Mouse (Mus musculus) spleen, embryonic (tissue): ENCODE results near the gene Cuedc1.

ENCODE experiments used
- CTCF ChIA-PET: fragments of 350-600 bp; sonication (Branson Sonifier 250); formaldehyde crosslinking; loops from one replicate; lab custom pipeline; 2022; lab: Charles Lee

The Cuedc1 gene

GRCm38 (mm10) chr11:88221929-88222475 lies 124.1 kb downstream of the Cuedc1 start:
- CTCF ChIA-PET, result no interaction called here

GRCm38 (mm10) chr11:88227001-88227957 lies 129.4 kb downstream of the Cuedc1 start:
- CTCF ChIA-PET, result no interaction called here

DNA sequence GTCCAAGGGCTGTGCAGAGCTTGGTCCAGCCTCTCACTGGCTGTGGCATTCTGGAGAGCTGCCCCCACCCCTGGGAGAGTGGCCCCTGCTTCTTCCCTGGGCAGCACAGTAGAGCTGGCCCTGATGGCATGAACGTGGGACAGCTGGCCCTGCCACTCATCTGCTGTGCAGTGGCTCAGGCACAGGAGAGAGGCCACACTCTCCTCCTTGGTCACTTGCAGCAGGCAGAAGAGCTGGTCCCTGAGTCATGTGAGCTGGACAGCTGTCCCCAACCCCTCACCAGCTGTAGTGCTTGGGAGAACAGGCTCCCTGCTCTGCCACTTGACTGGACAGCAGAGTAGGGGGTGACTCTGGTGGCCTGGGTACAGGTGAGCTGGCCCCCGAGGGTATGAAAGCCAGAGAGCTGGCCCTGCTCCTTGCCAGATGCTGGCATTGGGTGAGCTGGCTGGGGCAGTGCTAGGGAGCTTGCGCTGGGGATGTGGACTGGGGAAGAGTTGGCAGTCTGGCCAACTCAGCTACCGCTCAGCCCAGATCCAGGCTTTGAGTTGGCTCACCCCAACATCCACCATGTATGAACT lies 133.4 kb downstream of the Cuedc1 start:
- CTCF ChIA-PET, result no interaction called here

DNA sequence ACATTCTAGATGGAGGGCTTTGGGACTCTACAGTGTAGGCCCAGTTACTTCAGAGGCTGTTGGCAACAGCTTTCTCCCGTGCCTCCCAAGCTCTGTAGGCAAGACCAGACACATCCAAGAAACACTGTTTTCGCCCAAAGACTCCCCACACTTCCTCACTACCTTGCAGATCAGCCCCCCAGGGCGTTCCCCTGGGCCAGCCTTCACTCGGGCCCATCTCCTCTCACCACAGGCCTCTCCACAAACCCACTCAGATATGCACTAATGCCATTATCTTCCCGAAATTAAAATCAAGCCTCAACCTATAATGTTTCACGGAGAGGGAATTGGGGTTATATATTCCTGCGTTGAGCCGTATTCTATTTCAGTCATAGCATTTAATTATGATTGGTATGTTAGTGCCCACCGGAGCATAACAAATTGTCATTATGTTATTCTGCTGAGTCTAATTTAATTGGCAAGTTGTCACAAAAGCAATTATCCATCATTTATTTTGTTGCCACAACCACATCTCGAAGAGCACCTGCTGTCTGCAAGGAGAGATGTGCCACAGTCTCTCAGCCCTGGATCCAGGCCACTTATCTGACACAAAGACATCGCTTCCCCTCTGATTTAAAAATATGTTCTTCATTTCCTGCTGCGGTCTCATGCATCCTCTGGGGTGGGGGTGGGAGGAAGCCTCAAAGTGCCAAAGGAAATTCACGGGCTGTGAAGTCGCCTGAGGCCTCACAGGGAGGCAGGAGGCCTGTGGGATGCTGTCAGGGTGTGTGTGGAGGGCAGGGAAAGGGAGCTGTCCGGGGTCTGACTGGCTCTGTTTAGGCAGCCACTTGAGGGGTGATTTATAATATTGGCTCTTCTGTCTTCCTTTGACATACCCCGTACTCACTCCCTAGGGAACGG lies 135.9 kb downstream of the Cuedc1 start:
- CTCF ChIA-PET, result interaction anchor here (0.6 kb wide), 1 partner anchor 357 kb away, joined by 15 read pairs; no protein-coding TSS in a partner anchor

GRCm38 (mm10) chr11:88234789-88235188 lies 136.9 kb downstream of the Cuedc1 start:
- CTCF ChIA-PET, result interaction anchor here (0.5 to 0.6 kb wide), 2 partner anchors 13 to 358 kb away, joined by 12 to 15 read pairs; no protein-coding TSS in a partner anchor

DNA sequence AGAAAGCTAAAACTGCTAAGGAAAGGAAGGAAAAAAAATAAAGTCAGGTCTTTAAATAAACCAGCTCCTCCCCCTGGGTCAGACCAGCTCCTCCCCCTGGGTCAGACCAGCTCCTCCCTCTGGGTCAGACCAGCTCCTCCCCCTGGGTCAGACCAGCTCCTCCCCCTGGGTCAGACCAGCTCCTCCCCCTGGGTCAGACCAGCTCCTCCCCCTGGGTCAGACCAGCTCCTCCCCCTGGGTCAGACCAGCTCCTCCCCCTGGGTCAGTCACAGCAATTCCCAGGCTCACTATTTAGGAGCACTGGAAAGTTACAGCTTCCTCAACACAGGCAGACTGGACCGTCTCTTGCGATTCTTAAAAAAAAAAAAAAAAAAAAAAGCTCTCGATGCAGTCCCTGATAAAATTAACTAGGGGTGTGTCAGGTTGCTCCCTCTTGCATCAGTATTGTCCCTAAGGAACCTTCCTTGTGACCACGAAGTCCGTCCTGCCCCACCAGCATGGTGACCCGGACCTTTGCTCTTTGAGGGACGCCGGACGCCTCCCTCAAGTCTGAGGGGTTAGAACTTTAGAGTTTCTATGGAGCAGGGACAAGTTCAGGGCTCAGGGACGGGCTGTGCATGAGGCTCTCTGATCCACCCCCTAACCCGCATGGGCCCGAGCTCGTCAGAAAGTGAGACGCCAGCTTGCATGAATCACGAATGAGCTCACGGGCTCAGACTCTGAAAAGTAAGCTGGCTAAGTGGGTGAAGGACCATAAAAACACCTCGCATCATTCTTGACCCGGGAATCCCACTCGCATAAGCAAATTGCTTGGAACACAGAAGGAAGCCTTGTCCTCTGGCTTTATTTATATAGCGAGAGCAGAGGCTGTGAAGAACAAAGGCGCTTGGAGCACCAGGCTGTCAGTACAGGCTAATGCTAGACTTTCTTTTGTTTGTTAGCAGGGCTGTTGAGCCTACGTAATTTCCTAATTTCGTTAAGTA lies 137.7 kb downstream of the Cuedc1 start:
- CTCF ChIA-PET, result interaction anchor here (0.5 kb wide), 1 partner anchor 12 kb away, joined by 12 read pairs; no protein-coding TSS in a partner anchor

- CTCF ChIA-PET, result no interaction called here
Observed at GRCm38 (mm10) chr11:88240275-88240674, 142.4 kb downstream of the Cuedc1 start.

GRCm38 (mm10) chr11:88240736-88241353 lies 143.0 kb downstream of the Cuedc1 start:
- CTCF ChIA-PET, result interaction anchor here (0.9 to 1.6 kb wide), 2 partner anchors 12 to 25 kb away, joined by 3 to 4 read pairs; no protein-coding TSS in a partner anchor

DNA sequence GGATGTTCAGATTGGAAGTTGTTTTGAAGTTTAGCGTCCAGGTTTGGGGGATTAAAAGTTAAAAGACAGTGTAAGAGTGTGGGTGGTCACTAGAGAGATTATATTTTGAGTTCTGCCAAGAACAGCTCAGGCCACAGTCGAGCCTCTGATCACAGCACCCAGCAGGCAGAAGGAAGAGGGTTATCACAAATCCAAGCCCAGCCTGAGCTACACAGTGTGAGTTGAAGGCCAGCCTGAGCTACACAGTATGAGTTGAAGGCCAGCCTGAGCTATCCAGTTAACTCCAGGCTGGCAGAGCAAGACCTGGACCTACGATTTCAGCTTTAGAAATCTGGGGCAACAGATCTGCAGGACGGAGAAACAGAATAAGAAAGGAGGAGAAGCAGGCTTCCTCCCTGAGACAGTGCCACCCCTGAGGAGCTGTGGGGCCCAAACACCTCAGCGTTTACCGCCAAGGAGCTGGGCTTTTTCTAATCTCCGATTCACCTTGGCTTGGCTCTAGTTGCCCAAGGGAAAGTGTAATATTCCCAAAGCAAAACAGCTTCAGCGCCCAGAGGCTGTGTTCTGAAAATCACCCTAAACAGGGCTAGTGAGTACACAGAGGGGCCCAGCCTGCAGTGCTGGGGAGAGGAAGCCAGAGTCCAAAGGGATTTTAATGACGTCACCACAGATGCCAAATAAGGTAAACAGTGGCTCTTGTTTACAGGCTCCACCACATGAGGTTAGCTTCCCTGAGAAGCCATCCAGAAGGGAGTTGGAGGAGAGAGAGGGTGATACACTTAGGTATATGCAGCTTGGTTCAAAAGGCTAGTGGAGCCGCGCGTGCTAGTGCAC lies 143.8 kb downstream of the Cuedc1 start:
- CTCF ChIA-PET, result interaction anchor here (0.9 to 1.6 kb wide), 2 partner anchors 11 to 25 kb away, joined by 3 to 4 read pairs; no protein-coding TSS in a partner anchor
